Mouse (Mus musculus): Measurements from ENCODE around the gene Ubtd1. TPM values are rescaled to one million over a fixed set of nuclear protein-coding genes. Genes with fewer than 3 reads are reported as not detected.
A peak's percentile ranks its signal among the peaks of the same experiment; 100 is the strongest.

Ubtd1 gene
- polyA plus RNA-seq, 1 experiment from 2014 or later: 3.3 TPM

- peak overlapping the region; percentile 82 for H3K9ac ChIP-seq
- H3K27me3 ChIP-seq: peaks cover 37% of the 10 kb centered on the region
- no peak for DNase-seq
- under 1% methylated on average over 16 of the region's 16 CpGs for WGBS (ENCODE audit: insufficient replicate concordance)
- no peaks in the 10 kb centered on the region for H3K9me3 ChIP-seq (replicated peaks)
- H3K27ac ChIP-seq: peak overlapping the region; percentile 86
- peak overlapping the region; percentile 96 for H3K4me2 ChIP-seq
- no peak for ATAC-seq (ENCODE audit: low read depth)
- H3K36me3 ChIP-seq: 0 out of 2 replicates have a peak, but pooled peaks cover 7% of the 10 kb centered on the region
- H3K4me1 ChIP-seq (replicated peaks): peaks cover 45% of the 10 kb centered on the region
- H3K4me3 ChIP-seq (replicated peaks): peak overlapping the region; percentile 85
Measured at GRCm38 (mm10) chr19:41980422-41980818, 1.1 kb upstream of the Ubtd1 start.

GRCm38 (mm10) chr19:41980819-41981594, 556 bp upstream of the Ubtd1 start, which contains the start of gene Mms19:
Gene Mms19, minus strand, starts transcription at chr19:41981157.
- Histone ChIP-seq H3K4me3 (replicated peaks) (peak within 1 kb of the TSS; percentile 85), H3K9me3 (replicated peaks) (no peaks in the 10 kb centered on the region), H3K36me3 (0 out of 2 replicates have a peak, but pooled peaks cover 3% of the 10 kb centered on the region), H3K27me3 (peaks cover 37% of the 10 kb centered on the region), H3K4me1 (replicated peaks) (peaks cover 45% of the 10 kb centered on the region), H3K27ac (peak within 1 kb of the TSS; percentile 86), H3K4me2 (peak within 1 kb of the TSS; percentile 96), H3K9ac (peak within 1 kb of the TSS; percentile 82)
- DNase-seq: peak; percentile 100
- WGBS (ENCODE audit: insufficient replicate concordance): under 1% methylated on average over 62 of the region's 68 CpGs
- peak; percentile 93 for ATAC-seq (ENCODE audit: low read depth)

GRCm38 (mm10) chr19:41981931-41982790, 598 bp downstream of the Ubtd1 start:
- Histone ChIP-seq H3K36me3 (0 out of 2 replicates have a peak, but pooled peaks cover 3% of the 10 kb centered on the region), H3K27me3 (peaks cover 37% of the 10 kb centered on the region), H3K4me2 (peak overlapping the region; percentile 96), H3K9ac (peak overlapping the region; percentile 78), H3K4me3 (replicated peaks) (peak overlapping the region; percentile 85), H3K4me1 (replicated peaks) (peaks cover 45% of the 10 kb centered on the region), H3K9me3 (replicated peaks) (no peaks in the 10 kb centered on the region), H3K27ac (peak overlapping the region; percentile 86)
- no peak for ATAC-seq (ENCODE audit: low read depth)
- WGBS (ENCODE audit: insufficient replicate concordance): under 1% methylated on average over 74 of the region's 74 CpGs
- no peak for DNase-seq

GRCm38 (mm10) chr19:41982791-41983150, 1.2 kb downstream of the Ubtd1 start:
- H3K9ac ChIP-seq: peak overlapping the region; percentile 78; the same call in 1 of the 2 replicates

GRCm38 (mm10) chr19:41985994-41986393, 4.4 kb downstream of the Ubtd1 start:
- DNase-seq: no peak
- no peak overlapping the region for H3K4me3 ChIP-seq (replicated peaks)
- peaks cover 37% of the 10 kb centered on the region for H3K27me3 ChIP-seq
- no peak overlapping the region for H3K9ac ChIP-seq
- peaks cover 35% of the 10 kb centered on the region for H3K4me1 ChIP-seq (replicated peaks)
- no peaks in the 10 kb centered on the region for H3K9me3 ChIP-seq (replicated peaks)
- H3K36me3 ChIP-seq: no peaks in the 10 kb centered on the region
- WGBS (ENCODE audit: insufficient replicate concordance): 72% methylated on average over 5 of the region's 5 CpGs
- no peak overlapping the region for H3K4me2 ChIP-seq
- ATAC-seq (ENCODE audit: low read depth): no peak
- H3K27ac ChIP-seq: no peak overlapping the region

More at GRCm38 (mm10) chr19:41982791-41983150, 1.2 kb downstream of the Ubtd1 start:
- no peak for ATAC-seq (ENCODE audit: low read depth)
- H3K27ac ChIP-seq: no peak overlapping the region; the same call in none of the 2 replicates
- H3K27me3 ChIP-seq: peaks cover 37% of the 10 kb centered on the region
- DNase-seq: no peak
- H3K4me1 ChIP-seq (replicated peaks): peaks cover 41% of the 10 kb centered on the region
- H3K4me2 ChIP-seq: peak overlapping the region; percentile 96
- H3K4me3 ChIP-seq (replicated peaks): peak overlapping the region; percentile 85
- WGBS (ENCODE audit: insufficient replicate concordance): 12% methylated on average over 4 of the region's 4 CpGs
- H3K36me3 ChIP-seq: no peaks in the 10 kb centered on the region
- no peaks in the 10 kb centered on the region for H3K9me3 ChIP-seq (replicated peaks)

GRCm38 (mm10) chr19:41987206-41987605, 5.6 kb downstream of the Ubtd1 start:
- no peak for ATAC-seq (ENCODE audit: low read depth)
- H3K27ac ChIP-seq: no peak overlapping the region
- H3K9ac ChIP-seq: no peak overlapping the region
- H3K4me2 ChIP-seq: no peak overlapping the region
- no peak for DNase-seq
- H3K9me3 ChIP-seq (replicated peaks): no peaks in the 10 kb centered on the region
- H3K27me3 ChIP-seq: peaks cover 29% of the 10 kb centered on the region
- H3K4me3 ChIP-seq (replicated peaks): no peak overlapping the region
- peaks cover 34% of the 10 kb centered on the region for H3K4me1 ChIP-seq (replicated peaks)
- no peaks in the 10 kb centered on the region for H3K36me3 ChIP-seq
- WGBS (ENCODE audit: insufficient replicate concordance): 71% methylated on average over 4 of the region's 4 CpGs

- ATAC-seq (ENCODE audit: low read depth) (no peak), DNase-seq (no peak)
- Histone ChIP-seq H3K27me3 (peaks cover 4% of the 10 kb centered on the region; the same call in 1 of the 2 replicates), H3K4me3 (replicated peaks) (no peak overlapping the region), H3K9me3 (replicated peaks) (no peaks in the 10 kb centered on the region), H3K4me2 (no peak overlapping the region), H3K9ac (no peak overlapping the region), H3K27ac (no peak overlapping the region), H3K36me3 (no peaks in the 10 kb centered on the region), H3K4me1 (replicated peaks) (peaks cover 28% of the 10 kb centered on the region)
- 39% methylated on average over 6 of the region's 6 CpGs for WGBS (ENCODE audit: insufficient replicate concordance)
Measured at GRCm38 (mm10) chr19:41989810-41990209, 8.2 kb downstream of the Ubtd1 start.

GRCm38 (mm10) chr19:41991926-41992477, 10.4 kb downstream of the Ubtd1 start:
- Histone ChIP-seq H3K36me3 (no peaks in the 10 kb centered on the region), H3K4me1 (replicated peaks) (peaks cover 28% of the 10 kb centered on the region), H3K27me3 (no peaks in the 10 kb centered on the region), H3K27ac (no peak overlapping the region), H3K9ac (no peak overlapping the region), H3K4me2 (no peak overlapping the region), H3K4me3 (replicated peaks) (no peak overlapping the region), H3K9me3 (replicated peaks) (no peaks in the 10 kb centered on the region)
- 35% methylated on average over 6 of the region's 6 CpGs for WGBS (ENCODE audit: insufficient replicate concordance)
- ATAC-seq (ENCODE audit: low read depth): no peak
- DNase-seq: no peak

- Histone ChIP-seq H3K9me3 (replicated peaks) (no peaks in the 10 kb centered on the region), H3K27ac (no peak overlapping the region), H3K36me3 (no peaks in the 10 kb centered on the region), H3K9ac (no peak overlapping the region), H3K27me3 (no peaks in the 10 kb centered on the region), H3K4me1 (replicated peaks) (peaks cover 28% of the 10 kb centered on the region), H3K4me2 (no peak overlapping the region), H3K4me3 (replicated peaks) (no peak overlapping the region)
- ATAC-seq (ENCODE audit: low read depth) (no peak), DNase-seq (no peak)
- WGBS (ENCODE audit: insufficient replicate concordance): 72% methylated on average over 2 of the region's 2 CpGs
Measured at GRCm38 (mm10) chr19:41992971-41993370, 11.4 kb downstream of the Ubtd1 start.

GRCm38 (mm10) chr19:41993484-41993883, 11.9 kb downstream of the Ubtd1 start:
- Histone ChIP-seq H3K4me1 (replicated peaks) (peaks cover 26% of the 10 kb centered on the region), H3K9me3 (replicated peaks) (no peaks in the 10 kb centered on the region), H3K4me3 (replicated peaks) (no peak overlapping the region), H3K4me2 (no peak overlapping the region), H3K27me3 (no peaks in the 10 kb centered on the region), H3K27ac (no peak overlapping the region), H3K9ac (no peak overlapping the region), H3K36me3 (no peaks in the 10 kb centered on the region)
- ATAC-seq (ENCODE audit: low read depth): no peak
- 76% methylated on average over 6 of the region's 6 CpGs for WGBS (ENCODE audit: insufficient replicate concordance)
- no peak for DNase-seq

GRCm38 (mm10) chr19:41994023-41994422, 12.5 kb downstream of the Ubtd1 start:
- Histone ChIP-seq H3K9ac (no peak overlapping the region), H3K4me2 (no peak overlapping the region), H3K36me3 (no peaks in the 10 kb centered on the region), H3K27ac (no peak overlapping the region), H3K4me1 (replicated peaks) (peaks cover 23% of the 10 kb centered on the region), H3K27me3 (no peaks in the 10 kb centered on the region), H3K9me3 (replicated peaks) (no peaks in the 10 kb centered on the region), H3K4me3 (replicated peaks) (no peak overlapping the region)
- 81% methylated on average over 7 of the region's 7 CpGs for WGBS (ENCODE audit: insufficient replicate concordance)
- DNase-seq: no peak
- ATAC-seq (ENCODE audit: low read depth): no peak
